Mouse (Mus musculus) stomach, embryonic 16.5 days (tissue): ENCODE results near the gene Gm10135. TPM values are rescaled to one million over a fixed set of nuclear protein-coding genes. Genes with fewer than 3 reads are reported as not detected.

Experiments
- ATAC-seq: fragments of 200-750 bp; cut with Nextera tagmentation; 2 replicates; pipeline ENCODE4 v1.8.0; 2017; ENCODE audit warnings: moderate number of reproducible peaks, moderate TSS enrichment; ENCODE audit not compliant: insufficient read depth, low FRiP score
- H3K27ac ChIP-seq: fragments of 300-500 bp; sonication (generic); 2 replicates; pipeline ENCODE4 v1.5.1; 2014; ENCODE audit warnings: low read length
- H3K27me3 ChIP-seq: fragments of 300-500 bp; sonication (generic); 2 replicates; pipeline ENCODE4 v1.6.1; 2014; ENCODE audit warnings: low read length, control low read depth, mixed read lengths; ENCODE audit not compliant: control insufficient read depth, insufficient read depth
- H3K36me3 ChIP-seq: fragments of 300-500 bp; sonication (generic); 2 replicates; pipeline ENCODE4 v1.6.1; 2014; ENCODE audit warnings: low read length; ENCODE audit not compliant: control insufficient read depth, insufficient read depth
- H3K4me1 ChIP-seq: fragments of 300-500 bp; sonication (generic); 2 replicates; pipeline ENCODE4 v1.6.1; 2014; ENCODE audit warnings: low read length, control low read depth, mixed read lengths; ENCODE audit not compliant: control insufficient read depth, insufficient read depth
- H3K4me2 ChIP-seq: fragments of 300-500 bp; sonication (generic); 2 replicates; pipeline ENCODE4 v1.6.1; 2014; ENCODE audit warnings: low read depth, low read length, mixed read lengths
- H3K4me3 ChIP-seq: fragments of 300-500 bp; sonication (generic); replicated peaks from 2 replicates; pipeline ENCODE4 v1.5.1; 2014; ENCODE audit warnings: mild to moderate bottlenecking, low read length
- H3K9ac ChIP-seq: fragments of 300-500 bp; sonication (generic); 2 replicates; pipeline ENCODE4 v1.6.1; 2014; ENCODE audit warnings: low read length
- H3K9me3 ChIP-seq: fragments of 300-500 bp; sonication (generic); replicated peaks from 2 replicates; pipeline ENCODE4 v1.6.1; 2016; ENCODE audit warnings: low read length, control low read depth; ENCODE audit not compliant: control insufficient read depth
- WGBS: fragments of 180-500 bp; shearing (Covaris S2); extraction: QIAGEN DNeasy Blood & Tissue Kit; methylation state at CpG from one replicate; pipeline ENCODE4 v1.1.7; 2014; 5-methylcytosine and 5-hydroxymethylcytosine counted together
- polyA plus RNA-seq: library from polyadenylated mRNA; unstranded; fragments of >200 nt; fragmentation: Nextera tagmentation; extraction: Ambion mirVana; gene quantifications from 2 replicates; pipeline ENCODE4 v1.2.1, GENCODE M21; 2015

Gm10135 gene
- polyA plus RNA-seq, 1 experiment from 2014 or later, result not detected

DNA sequence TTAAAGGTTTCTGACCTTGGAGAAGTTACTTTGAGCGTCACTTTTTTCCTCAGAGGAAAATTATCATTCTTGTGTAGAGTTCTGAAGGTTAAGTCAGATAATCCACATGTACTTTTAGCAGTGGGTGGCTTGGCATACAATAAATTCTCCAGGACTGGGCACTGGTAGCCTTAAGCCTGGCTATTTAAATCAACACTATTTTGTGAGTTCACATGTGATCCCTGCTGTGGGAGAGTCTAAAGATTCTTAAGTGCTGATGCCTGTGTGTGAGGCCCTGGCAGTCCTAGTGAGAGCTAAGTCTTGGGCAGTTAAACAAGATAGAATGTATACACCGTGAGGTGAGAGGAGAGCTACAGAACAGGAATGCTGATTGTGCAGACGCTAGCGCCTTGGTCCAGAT is 58.5 kb downstream of the Gm10135 start:
- Histone ChIP-seq H3K27ac (peak overlapping the region; percentile 99), H3K27me3 (no peaks in the 10 kb centered on the region), H3K4me3 (peak overlapping the region; percentile 99), H3K9ac (peak overlapping the region; percentile 99), H3K36me3 (no peaks in the 10 kb centered on the region), H3K4me1 (peaks cover 26% of the 10 kb centered on the region), H3K4me2 (peak overlapping the region; percentile 75), H3K9me3 (no peaks in the 10 kb centered on the region)
- WGBS, result 20% methylated on average over 4 of the region's 4 CpGs
- ATAC-seq, result no peak

Other genes with a start within 250 kb of the Gm10135 start
- 0.26 and 0.34 TPM in 2 replicates for gene Txk, start 221.9 kb downstream of the Gm10135 start, polyA plus RNA-seq
- 12.5 and 13.0 TPM in 2 replicates for gene Tec, start 106.2 kb downstream of the Gm10135 start, polyA plus RNA-seq
- 9.3 and 11.6 TPM in 2 replicates for gene Slain2, start 60.4 kb downstream of the Gm10135 start, polyA plus RNA-seq
- 8.1 and 9.1 TPM in 2 replicates for gene Slc10a4, start 32.2 kb upstream of the Gm10135 start, polyA plus RNA-seq